Mouse (Mus musculus): ENCODE measurements around the gene Serpinb9d. TPM values are rescaled to one million over a fixed set of nuclear protein-coding genes. Genes with fewer than 3 reads are reported as not detected.
"Not testable (repeated sequence)": the region's sequence is repeated elsewhere in the genome, so short reads cannot be mapped to it uniquely, and the experiment has no call there.

Serpinb9d gene
- polyA plus RNA-seq (2011; ENCODE audit: insufficient read length, low read depth, missing spikeins), result not detected in 2 replicates

GRCm38 (mm10) chr13:33192659-33193058 lies at the start of gene Serpinb9d:
Gene Serpinb9d (plus strand): TSS chr13:33192959.
- H3K4me1 ChIP-seq (ENCODE audit: control insufficient read depth, insufficient read depth, low read length), result no peaks in the 10 kb centered on the region
- TF ChIP-seq POLR2A (IDR thresholded peaks at IDR 0.05; ENCODE audit: low read depth, low read length), result no peak
- no peak for TF ChIP-seq CTCF (IDR thresholded peaks at IDR 0.05; ENCODE audit: borderline replicate concordance, insufficient read depth, low read length)
- H3K4me3 ChIP-seq (ENCODE audit: insufficient read depth, low read length), result no peak within 1 kb of the TSS
- H3K27ac ChIP-seq (ENCODE audit: insufficient read depth, low read length), result no peak within 1 kb of the TSS

- H3K4me1 ChIP-seq (ENCODE audit: control insufficient read depth, insufficient read depth, low read length), result no peaks in the 10 kb centered on the region
- TF ChIP-seq CTCF (IDR thresholded peaks at IDR 0.05; ENCODE audit: borderline replicate concordance, insufficient read depth, low read length), result no peak
- TF ChIP-seq POLR2A (IDR thresholded peaks at IDR 0.05; ENCODE audit: low read depth, low read length), result no peak
- H3K4me3 ChIP-seq (ENCODE audit: insufficient read depth, low read length), result no peak within 1 kb of the TSS
- H3K27ac ChIP-seq (ENCODE audit: insufficient read depth, low read length), result no peak within 1 kb of the TSS
Observed at GRCm38 (mm10) chr13:33159642-33160041, 33.1 kb upstream of the Serpinb9d start, which contains the start of gene Serpinb9c. Gene Serpinb9c (minus strand): TSS chr13:33159742.

GRCm38 (mm10) chr13:33190486-33190885 lies 2.3 kb upstream of the Serpinb9d start:
- not testable (repeated sequence) for H3K4me1 ChIP-seq (ENCODE audit: control insufficient read depth, insufficient read depth, low read length); H3K27ac ChIP-seq (ENCODE audit: insufficient read depth, low read length); H3K4me3 ChIP-seq (ENCODE audit: insufficient read depth, low read length)

GRCm38 (mm10) chr13:33199740-33200139 lies 7.0 kb downstream of the Serpinb9d start:
- no peak overlapping the region for H3K4me3 ChIP-seq (ENCODE audit: insufficient read depth, low read length)
- TF ChIP-seq POLR2A (IDR thresholded peaks at IDR 0.05; ENCODE audit: low read depth, low read length) (no peak), CTCF (IDR thresholded peaks at IDR 0.05; ENCODE audit: borderline replicate concordance, insufficient read depth, low read length) (no peak)
- H3K27ac ChIP-seq (ENCODE audit: insufficient read depth, low read length), result no peak overlapping the region

GRCm38 (mm10) chr13:33249312-33249711 lies 56.6 kb downstream of the Serpinb9d start, which contains the start of gene Serpinb9e:
Gene Serpinb9e (plus strand): TSS chr13:33249612.
- H3K27ac ChIP-seq (ENCODE audit: insufficient read depth, low read length); H3K4me3 ChIP-seq (ENCODE audit: insufficient read depth, low read length); H3K4me1 ChIP-seq (ENCODE audit: control insufficient read depth, insufficient read depth, low read length): not testable (repeated sequence)

More at GRCm38 (mm10) chr13:33199740-33200139, 7.0 kb downstream of the Serpinb9d start:
- H3K4me1 ChIP-seq (ENCODE audit: control insufficient read depth, insufficient read depth, low read length), result no peaks in the 10 kb centered on the region

Other genes with a start within 250 kb of the Serpinb9d start
- gene Serpinb6b, start 227.8 kb upstream of the Serpinb9d start, polyA plus RNA-seq (2011; ENCODE audit: insufficient read length, low read depth, missing spikeins), result 2.2 and 2.4 TPM in 2 replicates
- 11.6 and 15.0 TPM in 2 replicates for gene Serpinb9, start 189.7 kb upstream of the Serpinb9d start, polyA plus RNA-seq (2011; ENCODE audit: insufficient read length, low read depth, missing spikeins)
- gene Serpinb9b, start 165.5 kb upstream of the Serpinb9d start, polyA plus RNA-seq (2011; ENCODE audit: insufficient read length, low read depth, missing spikeins), result 3.5 and 11.8 TPM in 2 replicates
- gene Serpinb1b, start 114.4 kb upstream of the Serpinb9d start, polyA plus RNA-seq (2011; ENCODE audit: insufficient read length, low read depth, missing spikeins), result not detected in 2 replicates
- gene Serpinb9c, start 33.2 kb upstream of the Serpinb9d start, polyA plus RNA-seq (2011; ENCODE audit: insufficient read length, low read depth, missing spikeins), result not detected in 2 replicates
- not detected in 2 replicates for gene Serpinb9e, start 56.7 kb downstream of the Serpinb9d start, polyA plus RNA-seq (2011; ENCODE audit: insufficient read length, low read depth, missing spikeins)
- not detected in 2 replicates for gene Serpinb9f, start 131.1 kb downstream of the Serpinb9d start, polyA plus RNA-seq (2011; ENCODE audit: insufficient read length, low read depth, missing spikeins)
- not detected in 2 replicates for gene Gm11397, start 202.8 kb downstream of the Serpinb9d start, polyA plus RNA-seq (2011; ENCODE audit: insufficient read length, low read depth, missing spikeins)